Mouse (Mus musculus) midbrain, embryonic 13.5 days (tissue): ENCODE data around the gene Ube2t. TPM values are rescaled to one million over a fixed set of nuclear protein-coding genes. Genes with fewer than 3 reads are reported as not detected.

Experiments used
- ATAC-seq: fragments of 200-750 bp; cut with Nextera tagmentation; 2 replicates; pipeline ENCODE4 v1.8.0; 2017; ENCODE audit warnings: mild to moderate bottlenecking, moderate TSS enrichment, moderate library complexity
- H3K27ac ChIP-seq: fragments of 300-500 bp; sonication (generic); 2 replicates; pipeline ENCODE4 v1.5.1; 2015; ENCODE audit warnings: inconsistent platforms, mild to moderate bottlenecking, moderate library complexity
- H3K27me3 ChIP-seq: fragments of 300-500 bp; sonication (generic); 2 replicates; pipeline ENCODE4 v1.6.1; 2015; ENCODE audit warnings: mild to moderate bottlenecking, inconsistent platforms
- H3K36me3 ChIP-seq: fragments of 300-500 bp; sonication (generic); 2 replicates; pipeline ENCODE4 v1.6.1; 2015; ENCODE audit warnings: mild to moderate bottlenecking, inconsistent platforms
- H3K4me1 ChIP-seq: fragments of 300-500 bp; sonication (generic); replicated peaks from 2 replicates; pipeline ENCODE4 v1.6.1; 2015; ENCODE audit warnings: inconsistent platforms
- H3K4me2 ChIP-seq: fragments of 300-500 bp; sonication (generic); replicated peaks from 2 replicates; pipeline ENCODE4 v1.6.1; 2015; ENCODE audit warnings: moderate library complexity, mild to moderate bottlenecking, inconsistent platforms
- H3K4me3 ChIP-seq: fragments of 300-500 bp; sonication (generic); replicated peaks from 2 replicates; pipeline ENCODE4 v1.5.1; 2015; ENCODE audit warnings: mild to moderate bottlenecking, inconsistent platforms
- H3K9ac ChIP-seq: fragments of 300-500 bp; sonication (generic); replicated peaks from 2 replicates; pipeline ENCODE4 v1.6.1; 2015; ENCODE audit warnings: mild to moderate bottlenecking, inconsistent platforms
- H3K9me3 ChIP-seq: fragments of 300-500 bp; sonication (generic); 2 replicates; pipeline ENCODE4 v1.6.1; 2016; ENCODE audit warnings: mild to moderate bottlenecking, inconsistent platforms
- WGBS: fragments of 180-500 bp; shearing (Covaris S2); methylation state at CpG from one replicate; pipeline ENCODE4 v1.1.7; 2015; 5-methylcytosine and 5-hydroxymethylcytosine counted together
- polyA plus RNA-seq: library from polyadenylated mRNA; unstranded; fragments of >200 nt; fragmentation: Nextera tagmentation; extraction: Ambion mirVana; gene quantifications from 2 replicates; pipeline ENCODE4 v1.2.1, GENCODE M21; 2015

The Ube2t gene
- polyA plus RNA-seq, 1 experiment from 2014 or later = 21.8 TPM

GRCm38 (mm10) chr1:134955637-134956176 lies 6.7 kb upstream of the Ube2t start, which contains the start of gene Ppp1r12b:
Ppp1r12b (minus strand) TSS chr1:134955942.
- Histone ChIP-seq H3K4me2 (peak within 1 kb of the TSS; percentile 87), H3K4me1 (peaks cover 14% of the 10 kb centered on the region), H3K9ac (peak within 1 kb of the TSS; percentile 87), H3K36me3 (no peaks in the 10 kb centered on the region), H3K9me3 (no peaks in the 10 kb centered on the region), H3K27me3 (0 out of 2 replicates have a peak, but pooled peaks cover 3% of the 10 kb centered on the region), H3K4me3 (peak within 1 kb of the TSS; percentile 78), H3K27ac (peak within 1 kb of the TSS; percentile 91)
- under 1% methylated on average over 39 of the region's 39 CpGs for WGBS
- ATAC-seq = peak; percentile 99

GRCm38 (mm10) chr1:134960634-134961033 lies 1.7 kb upstream of the Ube2t start:
- H3K36me3 ChIP-seq = no peaks in the 10 kb centered on the region
- no peaks in the 10 kb centered on the region for H3K9me3 ChIP-seq
- no peak overlapping the region for H3K27ac ChIP-seq
- ATAC-seq = no peak
- no peak overlapping the region for H3K4me2 ChIP-seq
- peaks cover 10% of the 10 kb centered on the region for H3K27me3 ChIP-seq
- H3K4me1 ChIP-seq = peaks cover 15% of the 10 kb centered on the region
- no peak overlapping the region for H3K4me3 ChIP-seq
- no peak overlapping the region for H3K9ac ChIP-seq
- WGBS = 59% methylated on average over 7 of the region's 7 CpGs

GRCm38 (mm10) chr1:134962821-134963220 lies 456 bp downstream of the Ube2t start:
- peaks cover 15% of the 10 kb centered on the region for H3K4me1 ChIP-seq
- no peaks in the 10 kb centered on the region for H3K9me3 ChIP-seq
- H3K27me3 ChIP-seq = peaks cover 7% of the 10 kb centered on the region
- 5% methylated on average over 11 of the region's 11 CpGs for WGBS
- peak; percentile 75 for ATAC-seq
- peak overlapping the region; percentile 74 for H3K4me3 ChIP-seq
- H3K9ac ChIP-seq = peak overlapping the region; percentile 64
- peak overlapping the region; percentile 70 for H3K4me2 ChIP-seq
- H3K36me3 ChIP-seq = no peaks in the 10 kb centered on the region
- no peak overlapping the region for H3K27ac ChIP-seq

- Histone ChIP-seq H3K9me3 (no peaks in the 10 kb centered on the region), H3K27me3 (peaks cover 7% of the 10 kb centered on the region), H3K4me2 (no peak overlapping the region), H3K9ac (no peak overlapping the region), H3K27ac (no peak overlapping the region), H3K4me3 (no peak overlapping the region), H3K36me3 (peaks cover 15% of the 10 kb centered on the region), H3K4me1 (peaks cover 15% of the 10 kb centered on the region)
- 96% methylated on average over 2 of the region's 2 CpGs for WGBS
- ATAC-seq = no peak
These were observed 3.1 kb downstream of the Ube2t start for GRCm38 (mm10) chr1:134965430-134965829.

- H3K4me2 ChIP-seq = no peak overlapping the region
- no peak overlapping the region for H3K4me3 ChIP-seq
- H3K9ac ChIP-seq = no peak overlapping the region
- no peaks in the 10 kb centered on the region for H3K27me3 ChIP-seq
- H3K36me3 ChIP-seq = peaks cover 17% of the 10 kb centered on the region
- no peak overlapping the region for H3K27ac ChIP-seq
- H3K9me3 ChIP-seq = no peaks in the 10 kb centered on the region
- WGBS = 56% methylated on average over 1 of the region's 1 CpGs
- ATAC-seq = no peak
- H3K4me1 ChIP-seq = no peaks in the 10 kb centered on the region
These were observed 10.6 kb downstream of the Ube2t start for GRCm38 (mm10) chr1:134972920-134973319.

- Histone ChIP-seq H3K9me3 (no peaks in the 10 kb centered on the region), H3K4me3 (peak overlapping the region; percentile 47), H3K27me3 (peaks cover 23% of the 10 kb centered on the region), H3K36me3 (no peaks in the 10 kb centered on the region), H3K27ac (no peak overlapping the region), H3K9ac (peak overlapping the region; percentile 70), H3K4me1 (peaks cover 8% of the 10 kb centered on the region), H3K4me2 (peak overlapping the region; percentile 72)
- ATAC-seq = peak; percentile 90
- 35% methylated on average over 48 of the region's 48 CpGs for WGBS
These were observed 25.0 kb downstream of the Ube2t start for GRCm38 (mm10) chr1:134987173-134987961.

GRCm38 (mm10) chr1:134987962-134988341 lies 25.6 kb downstream of the Ube2t start:
- Histone ChIP-seq H3K4me2 (peak overlapping the region; percentile 72), H3K9me3 (no peaks in the 10 kb centered on the region), H3K4me1 (peaks cover 8% of the 10 kb centered on the region), H3K27ac (no peak overlapping the region), H3K9ac (peak overlapping the region; percentile 70), H3K27me3 (peaks cover 23% of the 10 kb centered on the region), H3K4me3 (peak overlapping the region; percentile 47), H3K36me3 (no peaks in the 10 kb centered on the region)
- WGBS = 11% methylated on average over 14 of the region's 14 CpGs
- peak; percentile 72 for ATAC-seq

- WGBS = 6% methylated on average over 7 of the region's 7 CpGs
These were observed 27.0 kb downstream of the Ube2t start for GRCm38 (mm10) chr1:134989372-134989771.

GRCm38 (mm10) chr1:134992046-134992645 lies 29.8 kb downstream of the Ube2t start:
- peaks cover 15% of the 10 kb centered on the region for H3K4me1 ChIP-seq
- no peak overlapping the region for H3K27ac ChIP-seq
- no peak overlapping the region for H3K9ac ChIP-seq
- H3K27me3 ChIP-seq = peaks cover 20% of the 10 kb centered on the region
- no peak for ATAC-seq
- no peaks in the 10 kb centered on the region for H3K9me3 ChIP-seq
- no peaks in the 10 kb centered on the region for H3K36me3 ChIP-seq
- 61% methylated on average over 8 of the region's 8 CpGs for WGBS
- no peak overlapping the region for H3K4me3 ChIP-seq
- H3K4me2 ChIP-seq = no peak overlapping the region

More at GRCm38 (mm10) chr1:134989372-134989771, 27.0 kb downstream of the Ube2t start:
- no peak for ATAC-seq
- no peak overlapping the region for H3K27ac ChIP-seq
- H3K9ac ChIP-seq = no peak overlapping the region
- no peak overlapping the region for H3K4me3 ChIP-seq
- peaks cover 8% of the 10 kb centered on the region for H3K4me1 ChIP-seq
- peaks cover 28% of the 10 kb centered on the region for H3K27me3 ChIP-seq
- no peaks in the 10 kb centered on the region for H3K36me3 ChIP-seq
- H3K9me3 ChIP-seq = no peaks in the 10 kb centered on the region
- no peak overlapping the region for H3K4me2 ChIP-seq

- no peak overlapping the region for H3K27ac ChIP-seq
- no peak overlapping the region for H3K4me3 ChIP-seq
- WGBS = 87% methylated on average over 3 of the region's 3 CpGs
- no peak overlapping the region for H3K4me2 ChIP-seq
- peaks cover 13% of the 10 kb centered on the region; the same call in 1 of the 2 replicates for H3K27me3 ChIP-seq
- H3K36me3 ChIP-seq = no peaks in the 10 kb centered on the region
- H3K4me1 ChIP-seq = peaks cover 6% of the 10 kb centered on the region
- no peak for ATAC-seq
- no peaks in the 10 kb centered on the region for H3K9me3 ChIP-seq
- H3K9ac ChIP-seq = no peak overlapping the region
These were observed 32.4 kb downstream of the Ube2t start for GRCm38 (mm10) chr1:134994739-134995138.

GRCm38 (mm10) chr1:134995437-134995836 lies 33.1 kb downstream of the Ube2t start:
- no peak overlapping the region for H3K4me2 ChIP-seq

GRCm38 (mm10) chr1:134995954-134996353 lies 33.6 kb downstream of the Ube2t start:
- Histone ChIP-seq H3K27me3 (0 out of 2 replicates have a peak, but pooled peaks cover 5% of the 10 kb centered on the region), H3K9me3 (no peaks in the 10 kb centered on the region), H3K4me2 (no peak overlapping the region), H3K4me3 (no peak overlapping the region), H3K27ac (no peak overlapping the region), H3K9ac (no peak overlapping the region), H3K36me3 (no peaks in the 10 kb centered on the region), H3K4me1 (peaks cover 6% of the 10 kb centered on the region)
- 0 out of 2 replicates have a peak, but pooled peaks have one; percentile 20 for ATAC-seq
- 22% methylated on average over 1 of the region's 1 CpGs for WGBS

More at GRCm38 (mm10) chr1:134995437-134995836, 33.1 kb downstream of the Ube2t start:
- H3K36me3 ChIP-seq = no peaks in the 10 kb centered on the region
- 49% methylated on average over 4 of the region's 4 CpGs for WGBS
- peaks cover 7% of the 10 kb centered on the region; the same call in 1 of the 2 replicates for H3K27me3 ChIP-seq
- no peak overlapping the region for H3K9ac ChIP-seq
- no peak overlapping the region for H3K4me3 ChIP-seq
- no peaks in the 10 kb centered on the region for H3K9me3 ChIP-seq
- peaks cover 6% of the 10 kb centered on the region for H3K4me1 ChIP-seq
- H3K27ac ChIP-seq = no peak overlapping the region
- ATAC-seq = no peak
